Mouse (Mus musculus): ENCODE data around the gene Secisbp2l.
A peak's percentile ranks its signal among the peaks of the same experiment; 100 is the strongest.

- TF ChIP-seq CTCF (IDR thresholded peaks at IDR 0.05; ENCODE audit: low read depth) (peak; percentile 65), EP300 (IDR thresholded peaks at IDR 0.05; ENCODE audit: low read depth) (no peak)
Observed at GRCm38 (mm10) chr2:125765029-125765428, 17.6 kb downstream of the Secisbp2l start.
